31 mouse cellular contexts compared by ENCODE assay signal in genomic region chr4:88992498-88992897, GRCm38 (mm10).
DNase-seq lines count a peak whose midpoint lies in the region; ATAC-seq and TF ChIP-seq lines count a peak whose summit lies in the region.
"Had no signal": no experiment of that assay in that cellular context is flagged by ENCODE, and none has a peak within 500 bp of the region (broad histone marks: within the 10 kb centered on the region; RNA-seq: fewer than 3 reads in every experiment).

No protein-coding gene starts in this region.

- no peaks in the 10 kb centered on the region for H3K4me1 ChIP-seq in MEL (ENCODE audit: control insufficient read depth in 1 of 2, insufficient read depth in 2 of 2, low read length in 2 of 2)
- no peaks in the 10 kb centered on the region for H3K4me1 ChIP-seq in liver, embryonic 11.5 days (replicated peaks; ENCODE audit: control insufficient read depth, insufficient read depth, low read length)
- H3K4me1 ChIP-seq in liver, embryonic 14.5 days (replicated peaks; ENCODE audit: control insufficient read depth in 2 of 2, insufficient read depth in 2 of 2, low read length in 1 of 2): no peaks in the 10 kb centered on the region; a peak in 1 of 4 replicates
- no peaks in the 10 kb centered on the region for H3K4me1 ChIP-seq in forebrain, embryonic 15.5 days
- H3K4me1 ChIP-seq: embryonic facial prominence, embryonic 10.5 days; embryonic facial prominence, embryonic 13.5 days; forebrain, embryonic 12.5 days; heart, embryonic 10.5 days; heart, embryonic 13.5 days had no signal

- ATAC-seq in liver, embryonic 11.5 days (replicated peaks; ENCODE audit: low FRiP score): peak; percentile 57; the same call in 1 of the 2 replicates
- peak; percentile 26; the same call in 1 of the 2 replicates for ATAC-seq in liver, embryonic 14.5 days (ENCODE audit: insufficient read depth)
- ATAC-seq in forebrain, embryonic 15.5 days (replicated peaks): no peak
- ATAC-seq in monocyte, adult 5-6 weeks (replicated peaks; ENCODE audit: insufficient number of reproducible peaks, low FRiP score, low TSS enrichment, poor library complexity, severe bottlenecking): no peak
- ATAC-seq: activated CD4-positive, CD25-positive, alpha-beta regulatory T cell, adult 4 months; forebrain, embryonic 16.5 days; hindbrain, postnatal 0 days had no signal

- no peaks in the 10 kb centered on the region for H3K79me2 ChIP-seq in MEL (ENCODE audit: control insufficient read depth, insufficient read depth, low read length, poor library complexity)

- no peaks in the 10 kb centered on the region for H3K36me3 ChIP-seq in MEL (ENCODE audit: control insufficient read depth in 1 of 2, insufficient read depth in 2 of 2, low read length in 2 of 2)
- H3K36me3 ChIP-seq in liver, embryonic 11.5 days (ENCODE audit: control insufficient read depth, insufficient read depth, low read length): no peaks in the 10 kb centered on the region
- H3K36me3 ChIP-seq in liver, embryonic 14.5 days (replicated peaks; ENCODE audit: control insufficient read depth, insufficient read depth, low read depth): no peaks in the 10 kb centered on the region
- no peaks in the 10 kb centered on the region for H3K36me3 ChIP-seq in forebrain, embryonic 15.5 days
- H3K36me3 ChIP-seq: embryonic facial prominence, embryonic 10.5 days; embryonic facial prominence, embryonic 13.5 days; forebrain, embryonic 12.5 days; G1E; heart, embryonic 10.5 days; heart, embryonic 13.5 days had no signal

- no peak for TF ChIP-seq CTCF in MEL (IDR thresholded peaks at IDR 0.05 in 2 of 3, conservative IDR thresholded peaks at IDR 0.05 in 1 of 3; ENCODE audit: control insufficient read depth in 1 of 3, insufficient read depth in 1 of 3, low read depth in 2 of 3, low read length in 3 of 3, poor library complexity in 1 of 3, severe bottlenecking in 1 of 3)
- TF ChIP-seq CTCF in liver, embryonic 14.5 days (IDR thresholded peaks at IDR 0.05; ENCODE audit: low read depth): no peak

- TF ChIP-seq RAD21 in MEL (IDR thresholded peaks at IDR 0.05; ENCODE audit: low read depth, low read length): no peak

- H3K4me2 ChIP-seq in liver, embryonic 11.5 days: no peak overlapping the region
- H3K4me2 ChIP-seq in liver, embryonic 14.5 days (ENCODE audit: low read depth): no peak overlapping the region
- no peak overlapping the region for H3K4me2 ChIP-seq in forebrain, embryonic 15.5 days (replicated peaks)
- H3K4me2 ChIP-seq: embryonic facial prominence, embryonic 13.5 days; forebrain, embryonic 12.5 days; heart, embryonic 13.5 days; hindbrain, embryonic 14.5 days had no signal

- H3K9ac ChIP-seq in MEL (ENCODE audit: control insufficient read depth, low read depth, low read length, poor library complexity, severe bottlenecking): no peak overlapping the region
- no peak overlapping the region for H3K9ac ChIP-seq in liver, embryonic 11.5 days (ENCODE audit: low read depth, low read length)
- H3K9ac ChIP-seq in liver, embryonic 14.5 days (replicated peaks): no peak overlapping the region
- H3K9ac ChIP-seq in forebrain, embryonic 15.5 days (replicated peaks): no peak overlapping the region
- H3K9ac ChIP-seq: embryonic facial prominence, embryonic 13.5 days; forebrain, embryonic 12.5 days; heart, embryonic 13.5 days; hindbrain, embryonic 14.5 days had no signal

- TF ChIP-seq POLR2A in MEL (IDR thresholded peaks at IDR 0.05; ENCODE audit: control insufficient read depth in 1 of 2, insufficient read depth in 1 of 2, low read depth in 1 of 2, low read length in 2 of 2, poor library complexity in 1 of 2): no peak

- H3K4me3 ChIP-seq in MEL (ENCODE audit: control insufficient read depth in 1 of 2, insufficient read depth in 1 of 2, low read depth in 2 of 2, low read length in 2 of 2): no peak overlapping the region
- no peak overlapping the region for H3K4me3 ChIP-seq in liver, embryonic 11.5 days (ENCODE audit: low read depth, low read length)
- no peak overlapping the region for H3K4me3 ChIP-seq in liver, embryonic 14.5 days (ENCODE audit: insufficient read depth in 1 of 2, low read depth in 2 of 2, low read length in 2 of 2)
- H3K4me3 ChIP-seq in forebrain, embryonic 15.5 days: no peak overlapping the region
- H3K4me3 ChIP-seq: embryonic facial prominence, embryonic 10.5 days; embryonic facial prominence, embryonic 13.5 days; erythroblast, embryonic 14.5 days; forebrain, embryonic 12.5 days; heart, adult 2 months; heart, embryonic 10.5 days; heart, embryonic 13.5 days had no signal

- peak; percentile 23 for DNase-seq in MEL (ENCODE audit: low read depth, low spot score)
- no peak for DNase-seq in liver, embryonic 11.5 days (ENCODE audit: low spot score)
- no peak for DNase-seq in liver, embryonic 14.5 days (ENCODE audit: low read depth in 3 of 3, low spot score in 3 of 3)
- no peak for DNase-seq in retina, postnatal 1 day
- DNase-seq: adrenal gland, adult 8-10 months; adrenal gland, postnatal 25 days; B cell, adult 2 months; cerebellum, adult 11-12 months; cerebellum, adult 8-10 months; cerebellum, postnatal 10 days; cerebellum, postnatal 36 days; embryo, embryonic 11 days; gastrocnemius, postnatal 10 days; gastrocnemius, postnatal 36 days; heart, adult 2 months; heart, postnatal 14 days; heart, postnatal 4 days had no signal

- H3K27ac ChIP-seq in MEL (ENCODE audit: control insufficient read depth, low read depth, low read length): no peak overlapping the region
- no peak overlapping the region for H3K27ac ChIP-seq in liver, embryonic 11.5 days (ENCODE audit: low read depth, low read length)
- no peak overlapping the region for H3K27ac ChIP-seq in liver, embryonic 14.5 days
- no peak overlapping the region for H3K27ac ChIP-seq in forebrain, embryonic 15.5 days (replicated peaks)
- H3K27ac ChIP-seq: embryonic facial prominence, embryonic 10.5 days; embryonic facial prominence, embryonic 13.5 days; forebrain, embryonic 12.5 days; heart, adult 2 months; heart, embryonic 10.5 days; heart, embryonic 13.5 days; hindbrain, embryonic 14.5 days; hindbrain, postnatal 0 days had no signal

- peaks cover 0 to 5% of the 10 kb centered on the region in 2 experiments; a peak in 3 of 4 replicates for H3K27me3 ChIP-seq in MEL (ENCODE audit: control insufficient read depth in 1 of 2, insufficient read depth in 2 of 2, low read length in 2 of 2)
- no peaks in the 10 kb centered on the region for H3K27me3 ChIP-seq in liver, embryonic 11.5 days (replicated peaks; ENCODE audit: control insufficient read depth, insufficient read depth, low read length)
- no peaks in the 10 kb centered on the region for H3K27me3 ChIP-seq in liver, embryonic 14.5 days (ENCODE audit: control insufficient read depth, insufficient read depth, low read length)
- H3K27me3 ChIP-seq in forebrain, embryonic 15.5 days: no peaks in the 10 kb centered on the region
- H3K27me3 ChIP-seq: CH12.LX; embryonic facial prominence, embryonic 13.5 days; forebrain, embryonic 12.5 days; heart, embryonic 13.5 days had no signal

- WGBS in liver, embryonic 11.5 days: 69% methylated on average over 2 of the region's 2 CpGs
- WGBS in liver, embryonic 14.5 days (ENCODE audit: insufficient replicate concordance): 42% methylated on average over 2 of the region's 2 CpGs
- WGBS in forebrain, embryonic 15.5 days: 93% methylated on average over 2 of the region's 2 CpGs

- no peaks in the 10 kb centered on the region for H3K9me3 ChIP-seq in MEL (replicated peaks; ENCODE audit: insufficient read depth, low read length)
- H3K9me3 ChIP-seq in liver, embryonic 11.5 days (ENCODE audit: control insufficient read depth, low read length): no peaks in the 10 kb centered on the region
- H3K9me3 ChIP-seq in liver, embryonic 14.5 days (ENCODE audit: control insufficient read depth, low read length): no peaks in the 10 kb centered on the region
- H3K9me3 ChIP-seq in forebrain, embryonic 15.5 days: no peaks in the 10 kb centered on the region
- H3K9me3 ChIP-seq: embryonic facial prominence, embryonic 10.5 days; embryonic facial prominence, embryonic 13.5 days; forebrain, embryonic 12.5 days; heart, embryonic 10.5 days; heart, embryonic 13.5 days had no signal

- no peak for TF ChIP-seq EP300 in MEL (IDR thresholded peaks at IDR 0.05; ENCODE audit: low read depth in 1 of 2, low read length in 2 of 2)
- peak; percentile 32; the same call in 1 of the 2 replicates for TF ChIP-seq EP300 in liver, embryonic 14.5 days (IDR thresholded peaks at IDR 0.05; ENCODE audit: low read depth)

TF ChIP-seq in MEL, 35 proteins besides CTCF, POLR2A, EP300 and RAD21:
- TF ChIP-seq ZMIZ1 (IDR thresholded peaks at IDR 0.05; ENCODE audit: low read depth, low read length): no peak
- TF ChIP-seq USF1 (IDR thresholded peaks at IDR 0.05; ENCODE audit: low read depth, low read length): no peak
- no peak for TF ChIP-seq CHD2 (IDR thresholded peaks at IDR 0.05; ENCODE audit: low read length)
- peak; percentile 18; the same call in 1 of the 2 replicates for TF ChIP-seq TAL1 (IDR thresholded peaks at IDR 0.05; ENCODE audit: low read length)
TF ChIP-seq in MEL: peak in this region for 1.

Comparison
In these comparisons a context has a peak if more than half of its experiments do, and no peak if none do; other contexts are left out.
1. ATAC-seq: peak in liver, embryonic 11.5 days (single experiment) and liver, embryonic 14.5 days (single experiment); none in forebrain, embryonic 15.5 days (single experiment) and monocyte, adult 5-6 weeks (single experiment).